Mouse (Mus musculus) lung, embryonic 14.5 days (tissue): Measurements from ENCODE around the gene Notch3. TPM values are rescaled to one million over a fixed set of nuclear protein-coding genes. Genes with fewer than 3 reads are reported as not detected.

Experiments
- ATAC-seq: fragments of 200-750 bp; cut with Nextera tagmentation; 2 replicates; pipeline ENCODE4 v1.8.0; 2017; ENCODE audit warnings: mild to moderate bottlenecking, moderate TSS enrichment, moderate library complexity; ENCODE audit not compliant: insufficient read depth
- DNase-seq: peaks from one replicate; pipeline ENCODE4 v3.0.0-alpha.2; 2015
- H3K27ac ChIP-seq: fragments of 300-500 bp; sonication (generic); 2 replicates; pipeline ENCODE4 v1.5.1; 2014; ENCODE audit warnings: low read depth, mild to moderate bottlenecking, moderate library complexity
- H3K27me3 ChIP-seq: fragments of 300-500 bp; sonication (generic); 2 replicates; pipeline ENCODE4 v1.6.1; 2014; ENCODE audit warnings: low read length, control low read depth; ENCODE audit not compliant: insufficient read depth
- H3K36me3 ChIP-seq: fragments of 300-500 bp; sonication (generic); 2 replicates; pipeline ENCODE4 v1.6.1; 2014; ENCODE audit warnings: control low read depth; ENCODE audit not compliant: insufficient read depth
- H3K4me1 ChIP-seq: fragments of 300-500 bp; sonication (generic); 2 replicates; pipeline ENCODE4 v1.6.1; 2014; ENCODE audit warnings: antibody characterized with exemption, control low read depth; ENCODE audit not compliant: insufficient read depth
- H3K4me2 ChIP-seq: fragments of 300-500 bp; sonication (generic); 2 replicates; pipeline ENCODE4 v1.6.1; 2014; ENCODE audit warnings: mild to moderate bottlenecking
- H3K4me3 ChIP-seq: fragments of 300-500 bp; sonication (generic); 2 replicates; pipeline ENCODE4 v1.5.1; 2014; ENCODE audit warnings: low read depth, low read length
- H3K9ac ChIP-seq: fragments of 300-500 bp; sonication (generic); 2 replicates; pipeline ENCODE4 v1.6.1; 2014
- H3K9me3 ChIP-seq: fragments of 300-500 bp; sonication (generic); 2 replicates; pipeline ENCODE4 v1.6.1; 2016; ENCODE audit warnings: low read depth, low read length, control low read depth
- CTCF ChIP-seq: IDR thresholded peaks from 2 replicates; pipeline ENCODE4 v1.5.1; 2016; ENCODE audit warnings: antibody characterized with exemption, low read depth
- WGBS: fragments of 180-500 bp; shearing (Covaris S2); extraction: QIAGEN DNeasy Blood & Tissue Kit; methylation state at CpG from one replicate; pipeline ENCODE4 v1.1.7; 2014; 5-methylcytosine and 5-hydroxymethylcytosine counted together
- polyA plus RNA-seq: library from polyadenylated mRNA; unstranded; fragments of >200 nt; fragmentation: Nextera tagmentation; extraction: Ambion mirVana; gene quantifications from 2 replicates; pipeline ENCODE4 v1.2.1, GENCODE M21; 2014

Gene Notch3
- polyA plus RNA-seq, 1 experiment from 2014 or later, result 21.7 TPM

DNA sequence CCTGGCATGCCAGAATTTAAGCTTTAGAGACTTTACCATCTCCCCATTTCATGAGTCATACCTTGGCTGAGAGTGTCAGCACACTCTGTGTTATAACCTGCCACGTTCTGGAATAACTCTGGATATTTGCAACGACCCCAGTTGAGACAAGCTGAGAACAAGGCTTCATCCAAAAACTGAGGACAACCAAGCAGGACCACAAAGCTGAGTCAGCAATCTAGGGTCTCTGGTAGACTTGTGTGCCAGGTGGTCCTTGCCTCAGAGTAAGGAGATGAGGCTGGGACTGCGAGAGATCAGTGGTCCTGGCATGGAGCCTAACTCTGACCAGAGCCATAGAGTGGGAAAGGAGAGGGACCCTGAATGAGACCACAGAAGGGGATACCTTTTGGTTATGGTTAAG is 36.3 kb upstream of the Notch3 start:
- no peaks in the 10 kb centered on the region for H3K9me3 ChIP-seq
- DNase-seq (no peak), ATAC-seq (no peak)
- WGBS, result 80% methylated on average over 3 of the region's 3 CpGs
- H3K4me3 ChIP-seq, result no peak overlapping the region
- H3K9ac ChIP-seq, result no peak overlapping the region
- H3K4me1 ChIP-seq, result no peaks in the 10 kb centered on the region
- no peak overlapping the region for H3K27ac ChIP-seq
- no peak for TF ChIP-seq CTCF
- no peaks in the 10 kb centered on the region for H3K27me3 ChIP-seq
- H3K36me3 ChIP-seq, result peaks cover 96% of the 10 kb centered on the region
- no peak overlapping the region for H3K4me2 ChIP-seq

DNA sequence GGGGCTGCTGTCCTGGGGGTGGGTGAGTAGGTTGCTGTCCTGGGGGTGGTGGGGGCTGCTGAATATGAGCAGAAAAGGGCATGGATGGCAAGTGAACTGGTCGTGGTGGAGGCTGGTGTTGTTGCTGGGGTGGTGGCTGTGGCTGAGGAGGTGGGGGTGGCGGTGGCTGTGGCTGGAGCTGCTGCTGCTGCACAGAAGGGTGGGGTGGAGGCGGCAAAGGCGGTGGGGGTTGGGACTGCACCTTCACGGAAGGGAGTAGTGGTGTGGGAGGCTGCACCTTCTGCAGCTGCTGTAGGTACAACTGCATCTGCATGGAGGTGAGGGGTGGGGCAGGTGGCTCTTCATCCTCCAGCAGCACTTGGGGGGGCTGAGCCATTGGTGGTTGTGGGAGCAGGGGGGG is 34.4 kb upstream of the Notch3 start:
- DNase-seq, result no peak
- Histone ChIP-seq H3K27ac (no peak overlapping the region), H3K36me3 (peaks cover 96% of the 10 kb centered on the region), H3K9me3 (no peaks in the 10 kb centered on the region), H3K9ac (no peak overlapping the region), H3K4me3 (no peak overlapping the region), H3K4me1 (no peaks in the 10 kb centered on the region), H3K4me2 (no peak overlapping the region), H3K27me3 (no peaks in the 10 kb centered on the region)
- no peak for ATAC-seq
- TF ChIP-seq CTCF, result no peak
- 66% methylated on average over 5 of the region's 5 CpGs for WGBS

DNA sequence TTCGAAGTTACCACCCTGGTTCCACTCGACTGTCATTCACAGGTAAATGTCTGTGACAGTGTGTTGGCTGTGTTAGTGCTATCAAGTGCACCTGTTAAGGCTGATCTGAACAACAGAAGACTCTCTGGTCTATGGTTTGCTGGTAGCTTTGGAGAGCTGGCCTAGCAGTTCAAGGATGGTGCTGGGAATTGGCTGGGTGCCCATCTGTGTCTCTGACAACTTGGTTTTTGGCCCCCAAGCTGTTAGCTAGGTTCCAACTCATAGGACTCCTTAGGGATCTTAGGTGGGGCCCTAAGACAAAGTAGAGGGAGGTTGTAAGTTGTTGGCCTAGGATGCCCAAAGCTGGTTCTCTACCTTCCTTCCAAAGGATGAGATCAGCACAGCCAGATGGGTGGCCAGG is 33.1 kb upstream of the Notch3 start:
- peaks cover 94% of the 10 kb centered on the region for H3K36me3 ChIP-seq
- ATAC-seq, result no peak
- no peak overlapping the region for H3K27ac ChIP-seq
- H3K9me3 ChIP-seq, result no peaks in the 10 kb centered on the region
- H3K4me2 ChIP-seq, result no peak overlapping the region
- no peak for DNase-seq
- H3K4me3 ChIP-seq, result no peak overlapping the region
- WGBS, result 95% methylated on average over 2 of the region's 2 CpGs
- no peak overlapping the region for H3K9ac ChIP-seq
- H3K4me1 ChIP-seq, result no peaks in the 10 kb centered on the region
- no peak for TF ChIP-seq CTCF
- H3K27me3 ChIP-seq, result no peaks in the 10 kb centered on the region

DNA sequence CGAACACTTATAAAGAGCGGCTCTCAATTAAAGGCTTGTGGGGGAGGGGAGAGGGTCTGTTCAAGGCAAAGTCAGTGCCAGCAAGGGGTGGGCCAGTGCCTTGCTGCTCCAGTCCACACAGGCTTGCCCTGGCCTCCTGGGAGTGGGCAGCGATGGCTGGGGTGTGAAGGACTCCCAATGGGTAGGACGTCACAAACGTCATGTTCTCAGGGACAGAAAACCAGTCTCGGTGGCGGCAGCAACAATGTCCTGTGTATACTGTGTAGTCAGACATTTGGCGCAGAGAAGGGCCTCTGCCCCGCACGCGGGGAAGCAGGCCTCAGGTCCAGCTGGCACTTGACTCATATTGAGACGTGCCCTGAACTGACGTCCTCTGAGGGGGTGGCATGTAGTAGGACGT is 30.5 kb upstream of the Notch3 start:
- Histone ChIP-seq H3K9me3 (no peaks in the 10 kb centered on the region), H3K4me2 (no peak overlapping the region), H3K9ac (no peak overlapping the region), H3K4me3 (no peak overlapping the region), H3K27me3 (no peaks in the 10 kb centered on the region), H3K27ac (no peak overlapping the region), H3K36me3 (peaks cover 70% of the 10 kb centered on the region), H3K4me1 (no peaks in the 10 kb centered on the region)
- 86% methylated on average over 14 of the region's 14 CpGs for WGBS
- ATAC-seq, result no peak
- no peak for TF ChIP-seq CTCF
- no peak for DNase-seq

DNA sequence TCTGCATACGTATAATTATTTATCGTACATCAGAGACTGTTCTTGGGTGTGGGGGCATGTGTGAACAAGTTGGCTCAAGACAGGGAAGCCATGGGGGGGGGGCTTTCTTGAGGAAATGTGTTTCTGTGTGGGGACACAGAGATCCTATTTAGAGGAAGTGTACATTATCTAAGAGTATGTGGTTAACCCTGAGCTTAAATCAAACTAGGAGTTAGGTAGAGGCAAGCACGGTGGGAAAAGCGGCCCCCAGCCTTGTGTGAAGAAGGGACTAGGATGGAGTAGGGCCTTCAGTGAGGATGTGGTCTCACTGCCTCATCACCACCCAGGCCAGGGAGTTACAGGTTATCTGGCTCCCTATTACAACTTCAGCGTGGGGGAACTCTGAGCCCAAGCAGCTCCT is 29.1 kb upstream of the Notch3 start:
- 84% methylated on average over 5 of the region's 5 CpGs for WGBS
- no peak for DNase-seq
- Histone ChIP-seq H3K27me3 (no peaks in the 10 kb centered on the region), H3K9me3 (no peaks in the 10 kb centered on the region), H3K4me1 (no peaks in the 10 kb centered on the region), H3K36me3 (peaks cover 55% of the 10 kb centered on the region), H3K4me2 (no peak overlapping the region), H3K4me3 (no peak overlapping the region), H3K9ac (no peak overlapping the region), H3K27ac (no peak overlapping the region)
- TF ChIP-seq CTCF, result no peak
- ATAC-seq, result no peak

DNA sequence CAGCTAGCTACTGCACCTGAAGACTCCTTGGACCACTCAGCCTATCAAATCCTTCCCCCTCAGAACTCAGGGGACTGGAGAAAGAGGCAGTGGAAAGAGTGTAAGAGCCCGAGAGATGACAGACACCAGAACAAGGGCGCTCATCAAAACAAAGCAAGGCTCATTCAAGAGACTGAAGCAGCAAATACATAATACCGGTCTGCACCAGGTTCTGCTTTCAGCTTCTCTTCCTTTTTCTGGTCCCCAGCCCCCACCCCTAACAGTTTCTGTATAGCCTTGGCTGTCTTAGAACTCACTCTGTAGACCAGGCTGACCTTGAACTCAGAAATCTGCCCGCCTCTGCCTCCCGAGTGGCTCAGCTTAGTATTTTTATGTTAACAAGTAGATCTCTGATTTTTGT is 26.4 kb upstream of the Notch3 start:
- Histone ChIP-seq H3K9me3 (no peaks in the 10 kb centered on the region), H3K27me3 (peaks cover 14% of the 10 kb centered on the region), H3K9ac (no peak overlapping the region), H3K27ac (no peak overlapping the region), H3K4me3 (no peak overlapping the region), H3K36me3 (peaks cover 28% of the 10 kb centered on the region), H3K4me2 (no peak overlapping the region), H3K4me1 (0 out of 2 replicates have a peak, but pooled peaks cover 9% of the 10 kb centered on the region)
- no peak for TF ChIP-seq CTCF
- DNase-seq (no peak), ATAC-seq (no peak)
- 86% methylated on average over 5 of the region's 5 CpGs for WGBS

DNA sequence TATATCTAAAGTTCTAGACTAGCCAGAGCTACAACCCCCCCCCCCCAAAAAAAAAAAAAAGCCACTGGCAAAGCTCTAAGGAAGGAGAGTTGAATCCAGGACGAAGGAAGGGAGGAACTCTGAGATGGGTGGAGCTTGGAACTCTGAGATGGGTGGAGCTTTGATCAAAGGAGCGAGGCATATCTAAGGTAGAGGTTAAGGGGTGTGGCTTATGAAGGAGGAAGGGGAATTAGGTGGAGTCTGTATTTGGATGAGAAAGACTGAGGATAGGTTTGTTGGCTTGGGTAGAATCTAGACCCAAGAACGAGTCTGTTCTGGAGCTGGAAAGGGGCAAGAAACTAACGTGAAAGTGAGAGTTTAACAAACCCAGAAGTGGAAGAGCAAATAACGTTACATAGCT is 23.2 kb upstream of the Notch3 start:
- no peaks in the 10 kb centered on the region for H3K36me3 ChIP-seq
- H3K4me1 ChIP-seq, result 0 out of 2 replicates have a peak, but pooled peaks cover 9% of the 10 kb centered on the region
- H3K9ac ChIP-seq, result no peak overlapping the region; the same call in 1 of the 2 replicates
- H3K27ac ChIP-seq, result no peak overlapping the region
- H3K4me2 ChIP-seq, result peak overlapping the region; percentile 73
- H3K27me3 ChIP-seq, result peaks cover 14% of the 10 kb centered on the region
- peak overlapping the region; percentile 33; the same call in 1 of the 2 replicates for H3K4me3 ChIP-seq
- TF ChIP-seq CTCF, result no peak
- no peaks in the 10 kb centered on the region for H3K9me3 ChIP-seq
- 10% methylated on average over 5 of the region's 5 CpGs for WGBS
- DNase-seq (peak; percentile 15), ATAC-seq (0 out of 2 replicates have a peak, but pooled peaks have one; percentile 28)
